ENCODE assay signal across 10 mouse cellular contexts in the genomic region with DNA sequence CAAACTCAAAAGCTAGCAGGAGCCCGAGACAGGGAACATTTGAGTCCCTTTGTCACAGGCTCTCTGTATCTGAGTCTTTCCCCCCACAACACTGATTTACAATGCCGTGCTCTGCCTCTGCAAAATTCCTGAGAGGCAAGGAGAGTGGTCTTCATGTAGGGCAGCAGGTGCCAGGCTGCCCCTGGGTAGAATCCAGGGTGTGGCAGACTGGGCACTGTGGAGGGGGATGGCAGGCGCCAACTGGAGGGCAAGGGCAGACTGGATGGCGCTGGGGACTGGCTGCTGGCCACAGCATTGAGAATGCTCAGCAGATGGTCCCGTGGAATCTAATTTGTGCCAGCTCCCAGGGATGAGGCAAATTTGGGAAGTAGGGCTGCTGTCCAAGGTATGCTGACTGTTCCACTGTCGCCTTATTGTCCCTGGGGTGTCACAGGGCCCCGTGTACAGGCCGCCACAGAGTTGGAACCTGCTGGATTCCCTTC. TPM values are rescaled to one million over a fixed set of nuclear protein-coding genes. Genes with fewer than 3 reads are reported as not detected.
A peak's percentile ranks its signal among the peaks of the same experiment; 100 is the strongest.
DNase-seq lines count a peak whose midpoint lies in the region; ATAC-seq lines count a peak whose summit lies in the region.
"Had no signal": no experiment of that assay in that cellular context is flagged by ENCODE, and none has a peak within 500 bp of the region (broad histone marks: within the 10 kb centered on the region; RNA-seq: fewer than 3 reads in every experiment).

No protein-coding gene starts in this region.

- no peak overlapping the region for H3K4me3 ChIP-seq in neural tube, embryonic 13.5 days
- H3K4me3 ChIP-seq in forebrain, embryonic 16.5 days (replicated peaks; ENCODE audit: low read length), result no peak overlapping the region
- H3K4me3 ChIP-seq: embryonic facial prominence, embryonic 12.5 days had no signal

- peak overlapping the region; percentile 29 for H3K27ac ChIP-seq in neural tube, embryonic 13.5 days (replicated peaks)
- peak overlapping the region; percentile 83 for H3K27ac ChIP-seq in forebrain, embryonic 16.5 days (ENCODE audit: low read length)
- H3K27ac ChIP-seq: embryonic facial prominence, embryonic 12.5 days had no signal

- peaks cover 20% of the 10 kb centered on the region for H3K4me1 ChIP-seq in neural tube, embryonic 13.5 days (replicated peaks)
- H3K4me1 ChIP-seq in forebrain, embryonic 16.5 days (replicated peaks; ENCODE audit: control insufficient read depth, insufficient read depth, low read length), result peaks cover 26% of the 10 kb centered on the region

- no peak for DNase-seq in neural tube, embryonic 10.5 days (ENCODE audit: extremely low spot score, low spot score)
- peak; percentile 71 for DNase-seq in layer of hippocampus, adult 9-11 months
- DNase-seq in right cerebral cortex, postnatal 14 days, result peak; percentile 30
- DNase-seq in thymus, postnatal 14 days, result no peak
- DNase-seq in adrenal gland, postnatal 4 days (ENCODE audit: low spot score in 2 of 2), result no peak
- DNase-seq in spleen, adult 12 weeks (ENCODE audit: low spot score), result no peak
- DNase-seq: lung, embryonic 14.5 days had no signal

- WGBS in neural tube, embryonic 13.5 days, result 60% methylated on average over 8 of the region's 8 CpGs
- WGBS in forebrain, embryonic 16.5 days, result 37% methylated on average over 8 of the region's 8 CpGs

- no peaks in the 10 kb centered on the region for H3K9me3 ChIP-seq in neural tube, embryonic 13.5 days
- H3K9me3 ChIP-seq in forebrain, embryonic 16.5 days (ENCODE audit: control insufficient read depth, low read length), result no peaks in the 10 kb centered on the region
- H3K9me3 ChIP-seq: embryonic facial prominence, embryonic 12.5 days had no signal

- ATAC-seq in neural tube, embryonic 13.5 days (ENCODE audit: low read depth), result peak; percentile 54; the same call in 1 of the 2 replicates
- ATAC-seq in forebrain, embryonic 16.5 days, result peak; percentile 72

- no peak overlapping the region for H3K9ac ChIP-seq in neural tube, embryonic 13.5 days
- H3K9ac ChIP-seq in forebrain, embryonic 16.5 days (replicated peaks; ENCODE audit: low read depth, low read length), result no peak overlapping the region
- H3K9ac ChIP-seq: embryonic facial prominence, embryonic 12.5 days; lung, embryonic 14.5 days had no signal

- no peaks in the 10 kb centered on the region for H3K27me3 ChIP-seq in neural tube, embryonic 13.5 days
- no peaks in the 10 kb centered on the region for H3K27me3 ChIP-seq in forebrain, embryonic 16.5 days (replicated peaks; ENCODE audit: control insufficient read depth, insufficient read depth, low read length)

- no peak overlapping the region for H3K4me2 ChIP-seq in neural tube, embryonic 13.5 days
- no peak overlapping the region for H3K4me2 ChIP-seq in forebrain, embryonic 16.5 days (ENCODE audit: low read length)
- H3K4me2 ChIP-seq: embryonic facial prominence, embryonic 12.5 days; lung, embryonic 14.5 days had no signal

- H3K36me3 ChIP-seq in neural tube, embryonic 13.5 days, result peaks cover 42% of the 10 kb centered on the region
- peaks cover 5% of the 10 kb centered on the region for H3K36me3 ChIP-seq in forebrain, embryonic 16.5 days (ENCODE audit: control insufficient read depth, insufficient read depth)
- H3K36me3 ChIP-seq: embryonic facial prominence, embryonic 12.5 days had no signal

RNA-seq across cellular contexts. Expression of gene Hspb8, which starts 20.8 kb away (rescaled TPM):
- 7.2 and 7.6 TPM in 2 replicates for polyA plus RNA-seq in neural tube, embryonic 13.5 days (2015; fragmentation: Nextera tagmentation; extraction: Ambion mirVana)
- 3.7 and 4.8 TPM in 2 replicates for polyA plus RNA-seq in forebrain, embryonic 16.5 days (2015; fragmentation: Nextera tagmentation; extraction: Ambion mirVana)
- total RNA-seq in adrenal gland, postnatal 4 days (2021), result 10 to 100 TPM; 31.0 to 39.1 TPM

Comparison
In these comparisons a context has a peak if more than half of its experiments do, and no peak if none do; other contexts are left out.
1. DNase-seq: peak in layer of hippocampus, adult 9-11 months (single experiment) and right cerebral cortex, postnatal 14 days (single experiment); none in neural tube, embryonic 10.5 days (single experiment), thymus, postnatal 14 days (single experiment), adrenal gland, postnatal 4 days (0 of 2) and spleen, adult 12 weeks (single experiment).